Mouse (Mus musculus): ENCODE results near the gene Olfr92.

GRCm38 (mm10) chr17:37098178-37098577 lies 21.7 kb downstream of the Olfr92 start, which contains the start of gene Olfr91:
- no peak for TF ChIP-seq TCF12 (IDR thresholded peaks at IDR 0.05; ENCODE audit: insufficient read depth, poor library complexity, severe bottlenecking)
- TF ChIP-seq POLR2A (IDR thresholded peaks at IDR 0.05; ENCODE audit: insufficient read length, low read depth) = no peak
- no peak for TF ChIP-seq SRF (IDR thresholded peaks at IDR 0.05; ENCODE audit: control insufficient read depth, insufficient read length, low read depth)
- TF ChIP-seq MYOG (IDR thresholded peaks at IDR 0.05; ENCODE audit: control insufficient read depth in 1 of 3, insufficient read depth in 1 of 3, insufficient read length in 2 of 3, low read depth in 2 of 3) = no peak
- no peak for TF ChIP-seq CEBPB (IDR thresholded peaks at IDR 0.05; ENCODE audit: insufficient read depth, poor library complexity, severe bottlenecking)
- TF ChIP-seq MYOD1 (IDR thresholded peaks at IDR 0.05; ENCODE audit: control insufficient read depth in 1 of 3, insufficient read length in 2 of 3, low read depth in 2 of 3) = no peak
- TF ChIP-seq E2F4 (IDR thresholded peaks at IDR 0.05; ENCODE audit: insufficient read depth) = no peak
- TF ChIP-seq MAX (IDR thresholded peaks at IDR 0.05; ENCODE audit: low read depth) = no peak
- no peak for TF ChIP-seq TCF3 (IDR thresholded peaks at IDR 0.05; ENCODE audit: insufficient read length, low read depth)
- TF ChIP-seq USF1 (IDR thresholded peaks at IDR 0.05; ENCODE audit: low read depth) = no peak
- no peak for TF ChIP-seq POLR2AphosphoS2 (IDR thresholded peaks at IDR 0.05; ENCODE audit: insufficient read length, low read depth)
- TF ChIP-seq REST (IDR thresholded peaks at IDR 0.05; ENCODE audit: insufficient read depth, insufficient read length) = no peak
